Mouse (Mus musculus) forebrain, embryonic 11.5 days (tissue): ENCODE measurements around the gene Nectin3. TPM values are rescaled to one million over a fixed set of nuclear protein-coding genes. Genes with fewer than 3 reads are reported as not detected.
A peak's percentile ranks its signal among the peaks of the same experiment; 100 is the strongest.

Source experiments
- ATAC-seq: fragments of 200-750 bp; cut with Nextera tagmentation; replicated peaks from 2 replicates; pipeline ENCODE4 v1.8.0; 2017; ENCODE audit warnings: moderate TSS enrichment; ENCODE audit not compliant: low FRiP score
- DNase-seq: peaks from one replicate; pipeline ENCODE4 v3.0.0-alpha.2; 2017; ENCODE audit warnings: low spot score
- H3K27ac ChIP-seq: fragments of 300-500 bp; sonication (generic); 2 replicates; pipeline ENCODE4 v1.5.1; 2014; ENCODE audit warnings: low read depth, low read length
- H3K27me3 ChIP-seq: fragments of 300-500 bp; sonication (generic); 2 replicates; pipeline ENCODE4 v1.6.1; 2014; ENCODE audit warnings: mild to moderate bottlenecking, low read length, mixed read lengths; ENCODE audit not compliant: control insufficient read depth, insufficient read depth
- H3K36me3 ChIP-seq: fragments of 300-500 bp; sonication (generic); 2 replicates; pipeline ENCODE4 v1.6.1; 2014; ENCODE audit warnings: mild to moderate bottlenecking, low read length, moderate library complexity, mixed read lengths; ENCODE audit not compliant: control insufficient read depth, insufficient read depth
- H3K4me1 ChIP-seq: fragments of 300-500 bp; sonication (generic); replicated peaks from 2 replicates; pipeline ENCODE4 v1.6.1; 2014; ENCODE audit warnings: low read length, mixed read lengths; ENCODE audit not compliant: control insufficient read depth, insufficient read depth
- H3K4me2 ChIP-seq: fragments of 300-500 bp; sonication (generic); 2 replicates; pipeline ENCODE4 v1.6.1; 2014; ENCODE audit warnings: low read depth, mild to moderate bottlenecking, low read length, moderate library complexity, mixed read lengths; ENCODE audit not compliant: severe bottlenecking
- H3K4me3 ChIP-seq: fragments of 300-500 bp; sonication (generic); 2 replicates; pipeline ENCODE4 v1.5.1; 2014; ENCODE audit warnings: low read depth, low read length
- H3K9ac ChIP-seq: fragments of 300-500 bp; sonication (generic); 2 replicates; pipeline ENCODE4 v1.6.1; 2014; ENCODE audit warnings: low read length
- H3K9me3 ChIP-seq: fragments of 300-500 bp; sonication (generic); 2 replicates; pipeline ENCODE4 v1.6.1; 2016; ENCODE audit warnings: low read length, mixed read lengths; ENCODE audit not compliant: control insufficient read depth
- WGBS: fragments of 180-500 bp; shearing (Covaris S2); extraction: QIAGEN DNeasy Blood & Tissue Kit; methylation state at CpG from one replicate; pipeline ENCODE4 v1.1.7; 2014; 5-methylcytosine and 5-hydroxymethylcytosine counted together
- polyA plus RNA-seq: library from polyadenylated mRNA; unstranded; fragments of >200 nt; fragmentation: Nextera tagmentation; extraction: Ambion mirVana; gene quantifications from 2 replicates; pipeline ENCODE4 v1.2.1, GENCODE M21; 2014

The Nectin3 gene
- polyA plus RNA-seq, 1 experiment from 2014 or later = 81.0 TPM

DNA sequence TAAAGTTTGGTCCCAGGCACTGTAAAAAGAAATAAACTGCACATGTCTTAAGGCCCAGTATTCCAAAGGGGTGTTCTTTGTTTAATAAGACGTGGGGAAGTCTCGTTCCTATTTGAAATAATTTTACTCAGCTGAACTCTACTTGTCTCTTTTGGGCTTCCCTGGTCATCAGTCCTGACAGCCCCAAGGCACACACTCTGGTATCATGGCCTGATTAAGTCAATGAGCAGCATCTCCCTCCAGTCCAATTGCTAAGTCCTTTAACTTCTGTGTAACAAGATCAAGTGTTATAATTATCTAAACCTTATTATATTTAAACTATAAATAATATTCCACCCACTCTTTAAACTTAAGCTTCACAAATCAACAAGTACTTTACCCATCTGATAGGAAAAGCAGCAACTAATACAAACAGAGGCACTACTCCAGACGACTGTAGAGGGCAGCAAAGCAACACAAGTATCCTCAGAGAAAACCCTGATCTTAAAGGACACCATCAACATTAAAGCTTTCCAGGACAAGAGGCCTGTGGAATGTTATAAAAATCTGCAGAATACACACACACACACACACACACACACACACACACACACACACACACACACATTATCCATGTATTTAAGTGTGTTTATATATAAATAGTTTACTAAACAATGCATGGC lies 10.8 kb downstream of the Nectin3 start:
- WGBS = 54% methylated on average over 3 of the region's 3 CpGs
- Histone ChIP-seq H3K4me1 (no peaks in the 10 kb centered on the region), H3K9ac (no peak overlapping the region), H3K4me3 (no peak overlapping the region), H3K4me2 (no peak overlapping the region), H3K36me3 (0 out of 2 replicates have a peak, but pooled peaks cover 3% of the 10 kb centered on the region), H3K27ac (no peak overlapping the region), H3K9me3 (no peaks in the 10 kb centered on the region), H3K27me3 (no peaks in the 10 kb centered on the region)
- DNase-seq (peak; percentile 53), ATAC-seq (peak; percentile 48)

DNA sequence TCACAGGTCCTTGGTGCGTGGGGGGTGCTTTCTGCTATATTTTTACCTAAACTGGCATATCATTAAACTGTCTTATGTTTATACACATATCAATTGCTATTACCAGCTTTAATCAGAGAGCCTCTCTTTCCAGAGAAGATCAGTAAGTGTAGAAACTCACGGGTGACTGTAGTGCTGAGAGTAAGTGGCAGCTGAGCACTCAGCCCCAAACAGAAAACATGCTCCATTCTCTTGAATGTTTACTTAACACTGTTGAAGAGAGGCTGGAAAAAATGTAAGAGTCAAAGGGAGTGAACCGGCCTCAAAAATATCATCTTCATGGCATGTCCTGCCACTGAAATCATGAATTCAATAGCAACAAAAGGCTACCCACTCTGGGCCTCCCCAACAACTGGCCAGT lies 21.0 kb downstream of the Nectin3 start:
- Histone ChIP-seq H3K4me2 (no peak overlapping the region), H3K27ac (no peak overlapping the region), H3K27me3 (no peaks in the 10 kb centered on the region), H3K4me1 (no peaks in the 10 kb centered on the region), H3K9me3 (no peaks in the 10 kb centered on the region; the same call in 1 of the 2 replicates), H3K9ac (no peak overlapping the region), H3K36me3 (no peaks in the 10 kb centered on the region), H3K4me3 (no peak overlapping the region)
- DNase-seq (no peak), ATAC-seq (no peak)
- 89% methylated on average over 3 of the region's 3 CpGs for WGBS

DNA sequence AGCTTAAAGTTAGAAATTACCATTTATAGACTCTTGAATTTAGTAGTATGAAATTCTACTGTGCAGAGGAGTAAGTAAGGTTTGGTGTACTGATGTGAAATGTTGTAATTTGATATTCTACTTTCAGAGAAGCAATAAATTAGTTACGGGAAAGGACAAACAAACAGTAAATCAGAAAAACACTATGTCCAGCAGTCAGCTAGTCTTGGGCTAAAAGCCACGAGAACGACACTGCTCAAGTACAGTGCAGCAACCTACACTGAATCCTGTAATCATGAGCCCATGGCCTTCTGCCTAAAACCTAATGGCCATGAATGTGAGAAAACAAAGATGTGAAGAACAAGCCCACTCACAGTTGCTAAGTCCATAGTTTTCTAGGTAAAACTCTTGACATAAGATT lies 46.9 kb downstream of the Nectin3 start:
- Histone ChIP-seq H3K4me2 (no peak overlapping the region), H3K27me3 (no peaks in the 10 kb centered on the region), H3K27ac (no peak overlapping the region), H3K36me3 (no peaks in the 10 kb centered on the region), H3K4me1 (no peaks in the 10 kb centered on the region), H3K9me3 (no peaks in the 10 kb centered on the region), H3K4me3 (no peak overlapping the region), H3K9ac (no peak overlapping the region)
- ATAC-seq = no peak
- no peak for DNase-seq
- WGBS = 92% methylated on average over 3 of the region's 3 CpGs

DNA sequence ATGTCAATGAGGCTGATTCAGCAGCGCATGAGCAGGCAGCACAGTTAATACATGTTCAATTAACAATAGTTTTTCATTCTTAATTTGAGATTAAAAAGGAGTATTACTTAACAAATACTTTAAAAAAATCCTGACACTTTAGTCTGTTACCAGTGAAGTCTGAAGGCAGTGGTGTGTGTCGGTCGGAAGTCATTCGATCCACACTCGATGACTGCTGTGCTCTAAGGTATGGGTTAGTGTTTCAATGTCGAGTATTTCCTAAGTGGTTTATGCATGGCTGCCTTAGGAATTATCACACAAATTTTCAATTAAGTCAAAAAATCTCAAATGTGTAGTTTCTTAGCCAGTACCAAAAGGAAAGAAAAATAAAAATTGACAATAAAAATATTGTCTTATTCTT lies 49.3 kb downstream of the Nectin3 start:
- WGBS = 91% methylated on average over 6 of the region's 6 CpGs
- H3K9me3 ChIP-seq = no peaks in the 10 kb centered on the region
- H3K27me3 ChIP-seq = no peaks in the 10 kb centered on the region
- no peak overlapping the region for H3K9ac ChIP-seq
- H3K27ac ChIP-seq = no peak overlapping the region
- H3K4me1 ChIP-seq = no peaks in the 10 kb centered on the region
- H3K4me3 ChIP-seq = no peak overlapping the region
- no peaks in the 10 kb centered on the region for H3K36me3 ChIP-seq
- ATAC-seq (no peak), DNase-seq (no peak)
- no peak overlapping the region for H3K4me2 ChIP-seq

DNA sequence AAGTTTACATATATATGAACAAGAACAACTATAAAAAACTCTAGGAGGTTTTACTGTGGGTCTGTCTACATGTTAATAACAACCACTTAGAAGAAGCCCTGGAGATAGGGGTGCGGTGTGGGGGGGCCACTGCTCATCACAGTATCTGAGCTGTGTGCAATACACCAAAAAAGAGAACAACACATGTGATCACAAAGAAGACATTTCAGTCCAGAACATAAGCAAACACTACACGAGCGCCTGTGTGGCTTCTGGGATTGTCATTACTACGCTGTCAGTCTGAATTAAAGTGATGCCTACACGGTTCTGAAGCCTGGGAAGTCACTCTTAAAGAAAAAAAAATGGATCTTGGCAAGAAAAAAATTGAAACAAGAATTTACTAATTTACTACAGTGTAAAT lies 67.0 kb downstream of the Nectin3 start:
- Histone ChIP-seq H3K36me3 (no peaks in the 10 kb centered on the region), H3K4me3 (no peak overlapping the region), H3K4me1 (no peaks in the 10 kb centered on the region), H3K27me3 (no peaks in the 10 kb centered on the region), H3K27ac (no peak overlapping the region), H3K4me2 (no peak overlapping the region), H3K9me3 (no peaks in the 10 kb centered on the region), H3K9ac (no peak overlapping the region)
- no peak for ATAC-seq
- 85% methylated on average over 5 of the region's 5 CpGs for WGBS
- DNase-seq = no peak

DNA sequence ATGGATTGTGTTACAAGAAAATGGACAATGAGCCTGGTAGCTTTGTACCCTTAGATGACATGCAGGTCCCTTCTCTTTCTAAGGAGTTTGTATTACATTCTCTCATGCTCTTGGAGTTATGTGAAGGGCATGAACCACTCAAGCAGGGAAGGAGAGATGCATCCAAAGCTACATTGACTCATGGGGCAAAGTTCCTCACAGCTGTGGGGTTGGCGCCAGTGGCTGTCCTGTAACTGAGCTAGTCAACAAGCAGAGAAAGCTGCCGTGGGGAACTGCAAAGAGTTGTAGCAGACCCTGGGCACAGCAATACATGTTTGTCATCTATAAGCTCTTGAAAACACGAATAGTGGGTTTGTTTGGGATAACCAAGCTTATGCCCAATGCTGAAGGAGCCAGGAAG lies 82.1 kb downstream of the Nectin3 start:
- no peak overlapping the region for H3K4me3 ChIP-seq
- H3K4me2 ChIP-seq = no peak overlapping the region
- DNase-seq (no peak), ATAC-seq (no peak)
- H3K9me3 ChIP-seq = no peaks in the 10 kb centered on the region
- 95% methylated on average over 3 of the region's 3 CpGs for WGBS
- H3K4me1 ChIP-seq = no peaks in the 10 kb centered on the region
- no peaks in the 10 kb centered on the region for H3K36me3 ChIP-seq
- H3K27me3 ChIP-seq = no peaks in the 10 kb centered on the region
- H3K27ac ChIP-seq = no peak overlapping the region
- no peak overlapping the region for H3K9ac ChIP-seq

DNA sequence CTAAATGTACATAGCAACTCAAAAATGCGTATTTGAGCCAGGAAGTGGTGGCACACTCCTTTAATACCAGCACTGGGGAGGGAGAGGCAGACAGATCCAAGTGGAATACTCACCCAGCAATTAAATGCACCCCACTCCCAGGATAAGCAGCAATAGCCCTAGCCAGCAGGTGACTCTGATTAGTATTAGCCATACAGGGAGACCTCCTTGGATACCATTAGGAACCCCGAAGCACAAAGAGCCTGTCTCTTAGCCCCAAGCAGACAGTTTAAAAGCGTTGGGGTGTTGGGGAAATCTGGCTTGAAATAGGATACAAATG lies 87.6 kb downstream of the Nectin3 start:
- ATAC-seq = no peak
- Histone ChIP-seq H3K4me3 (no peak overlapping the region), H3K9ac (no peak overlapping the region), H3K9me3 (no peaks in the 10 kb centered on the region), H3K27me3 (no peaks in the 10 kb centered on the region), H3K4me2 (no peak overlapping the region), H3K27ac (no peak overlapping the region), H3K4me1 (no peaks in the 10 kb centered on the region; the same call in 1 of the 2 replicates), H3K36me3 (no peaks in the 10 kb centered on the region)
- 46% methylated on average over 3 of the region's 3 CpGs for WGBS
- DNase-seq = no peak

DNA sequence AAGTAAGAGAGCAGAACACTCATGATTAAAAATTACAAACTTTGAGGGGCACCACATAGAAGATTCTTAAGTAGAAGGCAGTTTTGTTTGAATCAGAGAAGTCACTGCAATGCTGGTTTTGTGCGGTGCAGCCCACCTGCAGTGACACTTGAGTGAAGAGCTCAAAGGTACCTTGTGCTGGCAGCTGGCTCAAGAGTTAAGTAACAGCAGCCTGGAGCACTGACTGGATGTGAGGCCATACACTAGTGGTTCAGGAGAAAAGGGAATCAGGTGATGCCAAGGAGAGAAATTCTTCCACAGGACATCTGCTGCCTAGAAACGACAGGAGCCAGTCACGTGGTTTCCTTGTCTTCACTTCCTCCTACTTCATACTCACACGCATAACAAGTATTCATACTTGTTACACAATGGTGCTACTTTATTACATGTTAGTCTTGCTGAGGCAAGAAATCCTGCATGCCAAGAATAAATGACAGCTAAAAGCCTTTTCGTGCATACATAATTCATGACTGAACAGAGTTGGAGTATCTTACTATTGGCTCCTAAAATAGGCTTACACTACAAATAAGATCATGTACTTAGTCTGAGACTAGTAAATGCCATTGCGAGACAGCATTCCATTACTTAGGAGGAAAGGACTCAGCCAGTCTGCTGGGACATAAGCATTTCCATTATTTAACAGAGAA lies 88.1 kb downstream of the Nectin3 start:
- Histone ChIP-seq H3K9ac (no peak overlapping the region), H3K4me3 (no peak overlapping the region), H3K4me1 (no peaks in the 10 kb centered on the region; the same call in 1 of the 2 replicates), H3K27ac (no peak overlapping the region), H3K4me2 (no peak overlapping the region), H3K9me3 (no peaks in the 10 kb centered on the region), H3K27me3 (no peaks in the 10 kb centered on the region), H3K36me3 (no peaks in the 10 kb centered on the region)
- no peak for ATAC-seq
- no peak for DNase-seq
- WGBS = 82% methylated on average over 6 of the region's 6 CpGs

DNA sequence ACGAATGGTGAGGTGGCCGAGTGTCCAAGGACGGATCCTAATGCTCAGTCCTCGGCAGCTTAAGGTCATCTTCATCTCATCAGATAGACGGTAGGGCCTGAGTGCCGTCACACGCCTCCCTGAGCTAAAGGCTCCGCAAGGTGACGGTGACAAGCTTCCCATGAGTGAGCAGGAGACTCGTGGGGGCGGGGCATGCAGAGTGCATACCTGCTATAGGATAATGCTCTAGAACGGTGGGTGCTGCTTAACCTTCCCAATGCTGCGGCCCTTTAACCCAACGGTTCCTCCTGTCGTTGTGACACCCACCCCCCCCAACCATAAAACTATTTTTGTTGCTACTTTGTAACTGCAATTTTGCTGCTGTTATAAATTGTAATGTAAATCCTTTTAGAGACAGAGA lies 90.3 kb downstream of the Nectin3 start:
- no peaks in the 10 kb centered on the region for H3K9me3 ChIP-seq
- DNase-seq = no peak
- 95% methylated on average over 15 of the region's 15 CpGs for WGBS
- H3K4me1 ChIP-seq = no peaks in the 10 kb centered on the region; the same call in 1 of the 2 replicates
- ATAC-seq = no peak
- H3K36me3 ChIP-seq = no peaks in the 10 kb centered on the region
- no peaks in the 10 kb centered on the region for H3K27me3 ChIP-seq
- H3K4me2 ChIP-seq = no peak overlapping the region
- no peak overlapping the region for H3K27ac ChIP-seq
- no peak overlapping the region for H3K4me3 ChIP-seq
- H3K9ac ChIP-seq = no peak overlapping the region
